Mouse (Mus musculus) intestine, embryonic 15.5 days (tissue): ENCODE measurements around the gene St3gal4. TPM values are rescaled to one million over a fixed set of nuclear protein-coding genes. Genes with fewer than 3 reads are reported as not detected.

Source experiments
- ATAC-seq: fragments of 200-750 bp; cut with Nextera tagmentation; 2 replicates; pipeline ENCODE4 v1.8.0; 2017; ENCODE audit warnings: moderate TSS enrichment, moderate library complexity
- H3K27ac ChIP-seq: fragments of 300-500 bp; sonication (generic); 2 replicates; pipeline ENCODE4 v1.5.1; 2015; ENCODE audit warnings: mild to moderate bottlenecking, inconsistent platforms
- H3K27me3 ChIP-seq: fragments of 300-500 bp; sonication (generic); replicated peaks from 2 replicates; pipeline ENCODE4 v1.6.1; 2015; ENCODE audit warnings: inconsistent platforms
- H3K36me3 ChIP-seq: fragments of 300-500 bp; sonication (generic); 2 replicates; pipeline ENCODE4 v1.6.1; 2015; ENCODE audit warnings: inconsistent platforms
- H3K4me1 ChIP-seq: fragments of 300-500 bp; sonication (generic); replicated peaks from 2 replicates; pipeline ENCODE4 v1.6.1; 2015; ENCODE audit warnings: inconsistent platforms
- H3K4me2 ChIP-seq: fragments of 300-500 bp; sonication (generic); replicated peaks from 2 replicates; pipeline ENCODE4 v1.6.1; 2015; ENCODE audit warnings: mild to moderate bottlenecking, inconsistent platforms
- H3K4me3 ChIP-seq: fragments of 300-500 bp; sonication (generic); replicated peaks from 2 replicates; pipeline ENCODE4 v1.5.1; 2015; ENCODE audit warnings: inconsistent platforms
- H3K9ac ChIP-seq: fragments of 300-500 bp; sonication (generic); 2 replicates; pipeline ENCODE4 v1.6.1; 2015; ENCODE audit warnings: inconsistent platforms
- H3K9me3 ChIP-seq: fragments of 300-500 bp; sonication (generic); 2 replicates; pipeline ENCODE4 v1.6.1; 2016; ENCODE audit warnings: inconsistent platforms
- WGBS: fragments of 180-500 bp; shearing (Covaris S2); methylation state at CpG from one replicate; pipeline ENCODE4 v1.1.7; 2015; 5-methylcytosine and 5-hydroxymethylcytosine counted together
- polyA plus RNA-seq: library from polyadenylated mRNA; unstranded; fragments of >200 nt; fragmentation: Nextera tagmentation; extraction: Ambion mirVana; gene quantifications from 2 replicates; pipeline ENCODE4 v1.2.1, GENCODE M21; 2015

Gene St3gal4
- polyA plus RNA-seq, 1 experiment from 2014 or later, result 146 TPM

DNA sequence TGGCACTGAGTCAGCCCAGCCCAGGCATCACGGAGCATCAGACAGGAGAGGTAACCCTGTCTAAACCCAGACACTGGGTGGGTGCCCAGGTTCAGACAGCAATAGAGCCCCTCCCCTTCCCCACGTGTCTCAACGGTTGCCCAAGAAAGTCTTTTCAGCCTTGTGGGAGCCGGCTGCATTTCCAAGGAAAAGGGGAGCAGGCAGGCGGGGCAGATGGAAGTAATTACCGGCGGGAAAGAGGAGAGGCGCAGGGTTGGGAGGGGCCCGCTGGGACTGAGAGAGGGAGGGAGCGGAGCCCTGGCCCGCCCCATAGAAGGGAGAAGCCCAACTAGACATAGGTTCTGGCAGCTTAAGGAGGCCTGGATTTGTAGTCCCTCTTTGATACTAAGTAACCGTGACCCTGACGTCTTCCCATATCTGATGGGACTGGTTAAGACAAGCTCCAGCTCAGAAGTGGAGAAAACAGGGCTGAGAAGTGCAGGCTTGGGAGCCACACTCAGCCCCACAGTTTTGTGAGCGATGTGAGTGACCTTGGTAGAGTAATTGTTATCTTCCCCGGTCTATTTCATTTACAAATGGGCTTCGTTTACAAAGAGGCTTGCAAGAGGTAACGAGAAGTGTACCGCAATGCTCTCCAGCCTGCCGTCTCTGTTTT, 7.0 kb downstream of the St3gal4 start:
- Histone ChIP-seq H3K36me3 (no peaks in the 10 kb centered on the region), H3K27me3 (no peaks in the 10 kb centered on the region), H3K9me3 (no peaks in the 10 kb centered on the region), H3K4me2 (peak overlapping the region; percentile 45), H3K4me1 (peaks cover 48% of the 10 kb centered on the region), H3K27ac (0 out of 2 replicates have a peak overlapping the region, but pooled peaks have one; percentile 18), H3K4me3 (no peak overlapping the region; the same call in 1 of the 2 replicates), H3K9ac (no peak overlapping the region)
- peak; percentile 62 for ATAC-seq
- 29% methylated on average over 19 of the region's 19 CpGs for WGBS

- Histone ChIP-seq H3K36me3 (no peaks in the 10 kb centered on the region), H3K27ac (peak overlapping the region; percentile 18; the same call in 1 of the 2 replicates), H3K4me1 (peaks cover 49% of the 10 kb centered on the region), H3K4me3 (no peak overlapping the region), H3K9ac (no peak overlapping the region), H3K9me3 (no peaks in the 10 kb centered on the region), H3K4me2 (peak overlapping the region; percentile 45), H3K27me3 (no peaks in the 10 kb centered on the region)
- WGBS, result 79% methylated on average over 7 of the region's 7 CpGs
- ATAC-seq, result no peak
Observed at GRCm38 (mm10) chr9:35111446-35111845, 7.6 kb downstream of the St3gal4 start.

- Histone ChIP-seq H3K4me2 (no peak overlapping the region), H3K4me1 (peaks cover 47% of the 10 kb centered on the region)
- WGBS, result 62% methylated on average over 4 of the region's 4 CpGs
Observed at GRCm38 (mm10) chr9:35110567-35110966, 8.5 kb downstream of the St3gal4 start.

GRCm38 (mm10) chr9:35110051-35110450, 9.0 kb downstream of the St3gal4 start:
- H3K36me3 ChIP-seq, result no peaks in the 10 kb centered on the region
- H3K9me3 ChIP-seq, result no peaks in the 10 kb centered on the region
- WGBS, result 81% methylated on average over 5 of the region's 5 CpGs
- no peak overlapping the region for H3K4me2 ChIP-seq
- no peak overlapping the region for H3K4me3 ChIP-seq
- H3K4me1 ChIP-seq, result peaks cover 43% of the 10 kb centered on the region
- ATAC-seq, result no peak
- H3K9ac ChIP-seq, result no peak overlapping the region
- peak overlapping the region; percentile 62; the same call in 1 of the 2 replicates for H3K27ac ChIP-seq
- no peaks in the 10 kb centered on the region for H3K27me3 ChIP-seq

More at GRCm38 (mm10) chr9:35110567-35110966, 8.5 kb downstream of the St3gal4 start:
- Histone ChIP-seq H3K4me3 (no peak overlapping the region), H3K36me3 (no peaks in the 10 kb centered on the region), H3K9me3 (no peaks in the 10 kb centered on the region), H3K27ac (peak overlapping the region; percentile 62), H3K27me3 (no peaks in the 10 kb centered on the region), H3K9ac (no peak overlapping the region)
- peak; percentile 14; the same call in 1 of the 2 replicates for ATAC-seq

DNA sequence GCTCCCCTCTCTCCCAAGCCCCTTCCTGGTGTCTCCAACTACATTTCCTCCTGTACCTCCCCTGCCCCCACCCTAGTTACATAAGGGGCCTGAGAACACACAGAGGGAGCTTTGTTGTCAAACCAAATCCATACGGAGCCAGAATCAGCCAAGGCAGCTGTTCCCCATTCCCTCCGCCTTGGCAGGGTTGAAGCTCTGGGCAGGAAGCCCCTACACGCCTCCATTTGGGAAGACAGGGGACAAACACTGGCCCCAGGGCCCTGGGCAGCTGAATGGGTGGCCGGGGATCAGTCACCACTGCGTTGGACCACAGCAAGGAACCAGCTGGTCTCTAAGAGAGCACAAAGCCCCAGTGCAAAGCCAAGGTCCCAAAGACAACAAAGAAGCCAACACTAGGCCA, 10.2 kb downstream of the St3gal4 start:
- H3K27ac ChIP-seq, result peak overlapping the region; percentile 44
- WGBS, result 54% methylated on average over 5 of the region's 5 CpGs
- H3K9ac ChIP-seq, result no peak overlapping the region
- H3K4me2 ChIP-seq, result no peak overlapping the region
- H3K9me3 ChIP-seq, result no peaks in the 10 kb centered on the region
- H3K4me3 ChIP-seq, result no peak overlapping the region
- H3K4me1 ChIP-seq, result peaks cover 43% of the 10 kb centered on the region
- no peaks in the 10 kb centered on the region for H3K27me3 ChIP-seq
- ATAC-seq, result no peak
- no peaks in the 10 kb centered on the region for H3K36me3 ChIP-seq

GRCm38 (mm10) chr9:35108066-35108465, 11.0 kb downstream of the St3gal4 start:
- Histone ChIP-seq H3K9me3 (no peaks in the 10 kb centered on the region), H3K27me3 (no peaks in the 10 kb centered on the region), H3K36me3 (no peaks in the 10 kb centered on the region), H3K9ac (no peak overlapping the region), H3K4me3 (no peak overlapping the region), H3K4me1 (peaks cover 40% of the 10 kb centered on the region), H3K4me2 (no peak overlapping the region), H3K27ac (no peak overlapping the region)
- ATAC-seq, result no peak
- 72% methylated on average over 3 of the region's 3 CpGs for WGBS

DNA sequence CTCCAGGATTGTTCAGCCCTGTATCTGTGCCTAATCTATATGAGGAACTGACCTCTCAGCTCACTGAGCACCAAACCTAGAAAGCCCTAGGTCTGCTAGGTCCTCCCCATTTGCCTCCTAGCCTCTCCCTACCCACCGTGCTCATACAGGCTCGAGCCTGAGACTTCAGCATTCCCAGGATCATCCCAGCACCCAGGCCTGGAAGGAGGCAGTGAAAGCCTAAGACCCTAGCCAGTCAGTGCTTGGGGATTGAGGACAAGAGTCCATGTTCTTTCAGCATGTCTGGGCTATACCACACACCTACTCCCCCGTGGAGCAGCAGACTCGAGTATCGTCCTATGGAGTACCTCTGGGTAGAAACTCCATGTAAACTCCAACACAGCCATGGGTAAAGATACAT, 11.7 kb downstream of the St3gal4 start:
- H3K4me1 ChIP-seq, result peaks cover 39% of the 10 kb centered on the region
- H3K9ac ChIP-seq, result no peak overlapping the region
- H3K27ac ChIP-seq, result no peak overlapping the region
- no peak for ATAC-seq
- 94% methylated on average over 5 of the region's 5 CpGs for WGBS
- H3K27me3 ChIP-seq, result no peaks in the 10 kb centered on the region
- H3K9me3 ChIP-seq, result no peaks in the 10 kb centered on the region
- no peak overlapping the region for H3K4me2 ChIP-seq
- H3K4me3 ChIP-seq, result no peak overlapping the region
- no peaks in the 10 kb centered on the region for H3K36me3 ChIP-seq

DNA sequence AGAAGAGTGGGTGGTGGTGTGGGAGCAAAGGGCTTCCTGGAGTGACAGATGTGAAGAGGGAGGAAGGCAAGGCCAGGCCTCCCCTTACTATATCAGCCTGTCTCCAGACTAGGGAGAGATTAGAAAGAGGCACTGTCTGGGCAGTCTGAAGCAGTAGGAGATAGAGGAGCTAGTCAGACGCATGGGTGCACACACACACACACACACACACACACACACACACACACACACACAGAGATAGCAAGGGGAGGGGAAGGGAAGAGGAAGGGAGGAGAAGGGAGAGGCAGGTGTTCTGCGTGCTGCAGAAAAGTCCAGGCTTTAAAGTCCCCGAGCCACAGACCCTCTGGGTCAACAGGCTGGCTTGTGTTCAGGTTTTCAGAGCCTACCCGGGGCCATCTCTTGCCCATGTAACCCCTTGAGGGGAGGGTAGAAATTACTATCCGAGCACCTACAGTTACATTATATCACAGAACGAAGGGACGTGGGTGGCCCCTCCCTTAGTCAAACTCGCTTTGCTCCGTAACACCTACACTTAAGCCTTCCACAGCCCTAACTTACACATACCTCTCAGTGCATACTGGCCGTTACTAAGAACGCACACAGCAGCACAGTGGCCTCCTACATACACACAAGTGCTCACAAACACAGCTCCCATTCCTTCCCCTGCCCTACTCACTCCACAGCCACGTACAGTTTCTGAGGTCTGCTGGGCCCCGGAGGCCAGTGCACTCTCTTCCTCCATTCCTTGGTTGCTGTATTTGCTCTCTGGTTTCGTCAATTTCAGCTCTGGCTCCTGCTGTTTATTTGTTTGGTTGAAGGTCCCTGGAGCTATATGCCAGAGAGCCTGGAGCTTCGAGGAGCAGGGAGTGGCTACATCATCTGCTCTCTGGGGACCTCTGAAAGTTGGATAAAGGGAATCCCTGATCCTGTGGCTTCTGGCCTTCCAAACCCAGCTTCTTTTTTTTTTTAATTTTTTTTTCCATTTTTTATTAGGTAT, 12.9 kb downstream of the St3gal4 start:
- 45% methylated on average over 15 of the region's 15 CpGs for WGBS
- H3K9ac ChIP-seq, result peak overlapping the region; percentile 30

DNA sequence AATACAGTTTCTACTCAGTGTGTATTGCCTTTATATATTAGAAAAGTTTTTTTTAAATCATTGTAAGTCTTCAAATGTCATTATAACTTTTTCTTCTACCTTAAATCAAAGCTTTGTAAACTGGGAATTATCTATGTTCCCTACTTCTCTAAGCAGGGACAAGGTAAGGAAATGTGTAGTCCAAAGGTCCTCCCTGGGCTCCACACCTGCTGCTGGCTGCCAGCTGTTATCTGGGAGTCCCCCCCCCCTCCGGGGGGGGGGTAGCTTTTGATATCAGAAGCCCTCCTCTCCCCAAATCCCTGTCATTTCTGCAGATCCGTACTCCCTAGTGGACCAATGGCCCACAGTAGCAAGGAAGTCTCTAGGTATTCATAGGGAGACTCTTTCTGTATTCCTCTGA, 13.6 kb downstream of the St3gal4 start:
- Histone ChIP-seq H3K4me1 (peaks cover 28% of the 10 kb centered on the region), H3K9me3 (no peaks in the 10 kb centered on the region), H3K4me2 (peak overlapping the region; percentile 19; the same call in 1 of the 2 replicates), H3K9ac (no peak overlapping the region), H3K4me3 (no peak overlapping the region), H3K27me3 (no peaks in the 10 kb centered on the region), H3K36me3 (no peaks in the 10 kb centered on the region), H3K27ac (peak overlapping the region; percentile 82)
- WGBS, result 50% methylated on average over 2 of the region's 2 CpGs
- ATAC-seq, result peak; percentile 80

More for the DNA sequence above, 12.9 kb downstream of the St3gal4 start:
- peaks cover 31% of the 10 kb centered on the region for H3K4me1 ChIP-seq
- ATAC-seq, result peak; percentile 94
- H3K27me3 ChIP-seq, result no peaks in the 10 kb centered on the region
- H3K27ac ChIP-seq, result peak overlapping the region; percentile 82
- no peaks in the 10 kb centered on the region for H3K36me3 ChIP-seq
- H3K9me3 ChIP-seq, result no peaks in the 10 kb centered on the region
- H3K4me2 ChIP-seq, result peak overlapping the region; percentile 39
- H3K4me3 ChIP-seq, result no peak overlapping the region

GRCm38 (mm10) chr9:35104711-35105110, 14.4 kb downstream of the St3gal4 start:
- Histone ChIP-seq H3K4me2 (no peak overlapping the region), H3K27me3 (no peaks in the 10 kb centered on the region), H3K36me3 (no peaks in the 10 kb centered on the region), H3K9ac (no peak overlapping the region), H3K9me3 (no peaks in the 10 kb centered on the region), H3K4me1 (peaks cover 26% of the 10 kb centered on the region), H3K27ac (peak overlapping the region; percentile 70), H3K4me3 (no peak overlapping the region)
- no peak for ATAC-seq
- WGBS, result 73% methylated on average over 4 of the region's 4 CpGs

DNA sequence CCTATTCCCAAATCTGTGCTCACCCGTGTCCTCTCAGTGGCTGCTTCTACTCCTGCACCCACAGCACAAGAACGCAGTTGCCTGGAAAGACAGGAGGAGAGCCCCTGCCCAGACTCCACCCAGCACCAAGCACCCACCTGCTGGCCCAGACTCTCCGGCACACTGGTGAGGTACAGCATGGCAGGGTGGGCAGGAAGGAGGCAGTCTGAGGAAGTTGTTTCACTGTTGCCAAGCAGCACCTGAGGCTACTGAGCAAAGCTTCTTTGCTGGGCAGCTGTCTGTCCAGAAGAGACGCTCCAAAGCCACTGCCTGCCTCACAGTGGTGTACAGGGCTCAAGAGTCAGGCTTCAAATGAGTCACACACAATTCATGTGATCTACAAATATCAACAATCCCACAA, 20.3 kb downstream of the St3gal4 start:
- 76% methylated on average over 4 of the region's 4 CpGs for WGBS
- Histone ChIP-seq H3K27ac (no peak overlapping the region), H3K36me3 (no peaks in the 10 kb centered on the region), H3K4me3 (no peak overlapping the region), H3K9ac (no peak overlapping the region), H3K9me3 (no peaks in the 10 kb centered on the region), H3K27me3 (no peaks in the 10 kb centered on the region), H3K4me1 (no peaks in the 10 kb centered on the region), H3K4me2 (no peak overlapping the region)
- ATAC-seq, result peak; percentile 17; the same call in 1 of the 2 replicates

DNA sequence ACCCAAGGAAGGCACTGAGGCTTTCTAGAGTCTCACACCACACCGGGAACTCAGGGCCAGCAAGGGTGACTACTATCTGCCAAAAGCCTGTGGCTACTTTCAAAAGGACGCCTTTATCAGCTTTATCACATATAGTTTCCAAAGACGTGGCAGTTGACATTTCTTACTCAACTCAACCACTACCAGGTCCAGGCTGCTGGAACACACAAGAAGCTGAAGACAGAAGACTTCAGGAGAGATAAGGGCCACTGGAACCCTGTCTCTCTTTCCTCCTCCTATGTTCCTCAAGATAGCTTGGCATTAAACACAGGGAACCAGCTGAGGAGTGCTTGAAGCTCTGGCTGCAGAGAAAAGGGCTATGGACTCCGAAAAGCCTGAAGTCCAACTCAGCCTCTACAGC, 21.2 kb downstream of the St3gal4 start:
- H3K27me3 ChIP-seq, result no peaks in the 10 kb centered on the region
- WGBS, result 80% methylated on average over 4 of the region's 4 CpGs
- no peak overlapping the region for H3K4me3 ChIP-seq
- H3K4me2 ChIP-seq, result no peak overlapping the region
- no peak overlapping the region for H3K9ac ChIP-seq
- ATAC-seq, result no peak
- no peaks in the 10 kb centered on the region for H3K9me3 ChIP-seq
- no peaks in the 10 kb centered on the region for H3K4me1 ChIP-seq
- no peaks in the 10 kb centered on the region for H3K36me3 ChIP-seq
- no peak overlapping the region for H3K27ac ChIP-seq
